Mouse (Mus musculus) WW6 (cell line): ENCODE data around the gene Eln.

Source experiments
- DNase-seq: peaks from one replicate; pipeline ENCODE4 v3.0.0-alpha.2; 2013; ENCODE audit warnings: low read depth, low spot score

Gene Eln

DNA sequence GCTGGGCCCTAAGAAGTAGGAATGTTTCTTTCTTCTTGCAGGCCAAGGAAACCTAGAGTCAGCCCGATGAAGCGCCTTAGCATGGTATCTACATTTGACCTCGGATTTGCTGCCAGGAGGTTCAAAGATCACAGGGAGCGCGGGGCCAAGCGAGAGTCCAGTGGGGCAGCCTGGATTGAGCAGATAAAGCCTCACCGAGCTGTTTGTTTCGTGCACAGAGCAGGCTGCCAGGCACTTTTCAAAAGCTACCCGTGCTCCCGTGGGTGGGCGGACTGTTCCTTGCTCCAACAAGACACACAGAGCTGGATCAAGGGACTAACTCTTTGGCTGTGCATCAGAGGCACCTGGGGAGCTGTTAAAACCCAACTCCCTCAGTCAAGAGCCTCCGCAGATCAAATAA lies 3.1 kb downstream of the Eln start:
- no peak for DNase-seq

GRCm38 (mm10) chr5:134742221-134742795 lies 4.8 kb downstream of the Eln start:
- DNase-seq = no peak

GRCm38 (mm10) chr5:134740501-134741341 lies 6.4 kb downstream of the Eln start:
- DNase-seq = no peak

DNA sequence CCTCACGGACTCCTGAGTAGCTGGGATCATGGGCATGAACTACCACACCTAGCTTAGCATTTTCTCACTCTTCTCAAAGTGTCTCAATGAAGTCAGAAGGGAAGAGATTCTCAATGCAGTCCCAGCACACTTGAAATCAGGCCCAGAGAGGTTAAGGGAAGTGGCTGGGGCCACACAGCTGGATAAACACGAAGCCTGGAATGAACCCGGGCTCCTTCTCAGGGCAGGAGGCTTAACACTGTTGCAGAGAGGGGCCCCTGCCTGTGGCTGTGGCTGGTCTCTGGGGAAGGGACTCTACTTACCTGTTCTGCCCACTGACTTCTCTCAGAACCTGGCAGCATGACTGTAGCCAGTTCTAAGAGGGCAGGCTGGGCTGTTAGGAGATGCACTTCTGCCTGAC lies 7.2 kb downstream of the Eln start:
- DNase-seq = no peak

- DNase-seq = no peak
Measured at GRCm38 (mm10) chr5:134734920-134735319, 12.2 kb downstream of the Eln start.

GRCm38 (mm10) chr5:134734072-134734471 lies 13.1 kb downstream of the Eln start:
- DNase-seq = no peak

GRCm38 (mm10) chr5:134733241-134733640 lies 13.9 kb downstream of the Eln start:
- DNase-seq = no peak

DNA sequence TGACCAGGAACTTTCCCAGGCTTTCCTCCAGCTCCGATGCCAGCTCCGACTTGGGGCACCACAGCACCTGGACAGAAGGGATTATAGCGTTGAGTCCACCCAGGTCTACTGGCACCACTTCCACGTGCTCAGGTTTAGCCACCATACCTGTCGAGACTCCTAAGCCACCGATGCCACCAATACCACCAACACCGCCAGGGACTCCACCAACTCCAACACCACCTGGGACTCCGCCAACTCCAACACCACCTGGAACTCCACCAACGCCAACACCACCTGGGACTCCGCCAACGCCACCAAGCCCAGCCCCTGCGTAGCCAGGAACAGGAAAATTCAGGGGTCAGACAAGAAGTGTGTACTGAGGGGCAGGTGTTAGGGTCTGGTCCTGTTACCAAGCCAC lies 18.0 kb downstream of the Eln start:
- no peak for DNase-seq

GRCm38 (mm10) chr5:134728535-134728934 lies 18.6 kb downstream of the Eln start:
- DNase-seq = no peak

DNA sequence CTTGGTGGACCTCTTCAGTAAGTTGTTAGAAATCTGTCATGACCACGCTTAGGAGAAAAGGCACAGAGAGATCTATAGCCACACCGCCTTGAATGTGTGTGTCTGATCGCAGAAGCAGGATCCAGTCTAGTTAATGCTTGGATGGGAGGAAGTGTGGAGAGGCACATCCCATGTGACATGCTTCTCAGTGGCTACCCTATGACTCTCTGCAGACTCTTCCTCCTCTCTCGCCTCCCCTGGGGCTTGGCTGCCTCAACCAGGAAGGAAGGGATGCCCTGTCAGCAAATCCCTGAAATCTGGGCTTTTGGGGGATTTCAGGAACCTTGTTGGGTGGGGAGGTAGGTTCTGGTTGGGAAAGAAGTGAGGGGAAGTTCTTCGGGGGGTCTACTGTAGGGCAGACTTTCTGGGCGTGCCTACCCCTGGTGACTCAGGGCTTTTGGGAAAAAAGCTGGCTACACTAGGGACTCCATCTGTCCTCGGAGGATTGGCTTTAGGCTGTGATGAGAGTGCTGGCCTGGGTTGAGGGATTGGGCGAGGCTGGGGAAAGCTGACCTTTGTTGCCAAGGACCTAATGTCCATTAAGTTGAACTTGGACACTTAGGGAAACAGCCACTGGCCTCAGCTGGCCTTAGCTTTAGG lies 20.0 kb downstream of the Eln start:
- DNase-seq = no peak

GRCm38 (mm10) chr5:134725299-134725698 lies 21.8 kb downstream of the Eln start:
- no peak for DNase-seq

- no peak for DNase-seq
Measured at GRCm38 (mm10) chr5:134720058-134720457, 27.1 kb downstream of the Eln start.

- no peak for DNase-seq
Measured at GRCm38 (mm10) chr5:134711076-134711475, 36.0 kb downstream of the Eln start.

DNA sequence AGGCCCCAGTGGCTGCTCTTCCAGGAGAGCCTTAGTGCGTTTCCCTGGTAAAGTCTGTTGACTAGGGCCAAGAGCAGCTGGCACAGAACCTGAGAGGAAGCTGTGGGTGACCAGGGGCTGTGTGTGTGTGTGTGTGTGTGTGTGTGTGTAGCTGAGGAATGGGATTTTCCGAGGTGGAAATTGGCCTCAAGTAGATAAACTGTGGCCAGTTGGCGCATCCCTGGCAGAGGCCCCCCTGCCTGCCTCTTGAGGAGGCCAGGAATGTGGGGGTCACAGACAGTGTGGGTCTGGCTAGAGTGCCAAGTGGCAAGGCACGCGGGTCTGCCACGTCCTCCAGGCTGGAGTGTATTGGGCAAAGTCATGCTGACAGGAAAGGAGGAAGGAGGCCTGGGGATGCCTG lies 37.8 kb downstream of the Eln start:
- no peak for DNase-seq

DNA sequence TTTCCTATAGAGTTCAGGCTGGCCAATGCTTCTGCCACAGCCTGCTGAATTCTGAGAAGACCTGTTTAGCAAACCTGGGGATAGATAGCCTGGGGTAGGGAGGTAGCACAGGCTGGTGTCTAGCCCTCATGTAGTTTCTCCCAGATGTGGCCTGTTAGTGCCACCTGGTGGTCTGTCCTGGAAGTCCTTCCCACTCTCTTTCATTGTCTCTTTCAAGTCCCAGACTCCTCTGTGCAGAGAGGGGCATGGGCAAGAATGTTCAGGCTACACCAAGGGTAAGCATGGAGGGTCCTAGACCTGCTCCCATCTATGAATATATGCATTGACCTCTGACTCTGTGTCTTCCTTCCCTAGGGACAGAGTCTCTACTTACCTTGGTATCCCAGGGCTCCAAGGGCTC lies 43.0 kb downstream of the Eln start:
- DNase-seq = peak; percentile 50

GRCm38 (mm10) chr5:134695539-134695938 lies 51.6 kb downstream of the Eln start:
- no peak for DNase-seq

DNA sequence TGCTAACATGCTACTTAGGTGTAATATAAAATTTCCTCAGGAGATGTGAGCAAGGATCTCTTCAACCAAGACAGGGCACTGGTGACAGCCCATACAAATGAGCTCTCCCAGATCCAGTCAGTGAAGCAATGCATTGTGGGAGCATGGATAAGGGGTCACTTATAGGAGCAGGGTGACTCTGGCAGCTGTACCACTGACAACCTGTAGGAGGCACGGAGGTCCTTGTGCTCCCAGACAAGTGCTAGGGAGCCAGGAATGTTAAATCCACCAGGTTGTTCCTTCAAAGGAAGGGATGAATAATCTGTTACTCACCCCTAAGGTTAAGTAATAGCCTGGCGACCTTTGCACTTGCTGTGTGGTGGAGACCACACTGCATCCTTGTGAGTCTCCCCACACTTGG lies 52.0 kb downstream of the Eln start:
- DNase-seq = peak; percentile 77

DNA sequence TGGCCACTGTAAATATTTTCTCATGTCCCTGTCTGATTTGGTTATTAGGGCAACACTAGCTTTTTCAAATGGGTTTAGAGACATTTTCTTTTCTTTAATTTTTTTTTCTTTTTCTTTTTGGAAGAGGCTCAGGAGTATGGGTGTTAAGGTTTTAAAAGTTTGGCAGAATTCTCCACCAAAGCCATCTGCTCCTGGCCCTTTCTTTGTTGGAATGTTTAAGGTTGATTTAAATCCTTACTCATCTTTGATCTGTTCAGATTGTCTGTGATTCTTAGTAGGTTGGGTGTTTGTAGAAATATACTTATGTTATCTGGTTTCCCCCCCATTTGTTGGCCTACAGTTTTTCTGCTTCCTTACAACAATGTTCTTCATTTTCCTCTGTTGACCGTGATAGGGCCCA lies 54.4 kb downstream of the Eln start:
- DNase-seq = no peak

DNA sequence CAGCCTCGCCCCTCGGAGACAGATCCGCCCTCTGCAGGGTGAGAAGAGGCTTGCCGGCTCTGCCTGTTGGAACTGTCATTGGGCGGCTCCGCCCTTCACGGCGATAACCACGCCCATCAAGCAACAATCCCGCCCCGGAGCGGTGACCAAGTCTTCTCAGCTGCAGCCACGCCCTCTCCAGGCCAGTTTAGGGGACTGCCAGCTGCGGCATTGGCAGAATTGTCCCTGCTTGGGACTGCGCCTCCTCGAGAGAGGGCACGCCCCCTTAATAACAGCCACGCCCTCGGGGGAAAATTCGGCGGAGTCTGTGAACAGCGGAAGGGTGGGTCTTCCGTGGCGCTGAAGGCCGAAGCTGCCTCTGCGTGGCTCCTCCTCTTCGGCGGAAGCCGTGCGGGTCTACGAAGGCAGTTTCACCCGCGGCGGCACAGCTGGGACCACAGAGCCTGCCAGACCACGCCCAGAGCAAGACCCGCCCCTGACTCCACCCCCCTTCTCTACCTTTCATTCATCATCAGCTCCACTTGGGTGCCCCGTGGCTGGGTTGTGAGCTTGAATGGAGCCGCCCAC lies 58.3 kb downstream of the Eln start:
- peak; percentile 98 for DNase-seq

GRCm38 (mm10) chr5:134688086-134688717 lies 58.9 kb downstream of the Eln start, which contains the start of gene Limk1:
Gene Limk1, minus strand, starts transcription at chr5:134688598.
- DNase-seq = peak; percentile 18

- no peak for DNase-seq
Measured at GRCm38 (mm10) chr5:134687187-134687586, 59.9 kb downstream of the Eln start.

DNA sequence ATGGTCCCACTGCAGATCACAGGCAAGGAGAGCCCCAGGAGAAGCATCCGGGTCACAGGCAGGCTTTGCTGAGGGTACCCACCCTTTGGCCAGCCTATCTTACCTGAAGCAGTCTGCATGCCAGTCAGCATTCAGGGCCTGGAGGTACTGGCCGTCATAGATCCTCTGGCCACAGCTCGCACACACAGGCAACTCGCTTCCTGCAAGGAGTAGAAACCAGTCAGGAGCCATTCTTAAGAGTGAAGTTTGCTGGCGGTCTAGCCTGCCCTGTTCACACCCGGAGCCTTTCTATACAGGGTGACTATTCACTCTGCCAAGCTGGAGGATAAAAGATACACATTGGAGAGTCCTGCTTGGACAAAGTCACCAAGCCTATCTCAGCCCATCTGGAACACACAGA lies 60.6 kb downstream of the Eln start:
- DNase-seq = no peak
